Mouse (Mus musculus): Measurements from ENCODE around the gene Gm21719. TPM values are rescaled to one million over a fixed set of nuclear protein-coding genes. Genes with fewer than 3 reads are reported as not detected.
"Not testable (repeated sequence)": the region's sequence is repeated elsewhere in the genome, so short reads cannot be mapped to it uniquely, and the experiment has no call there.

Gene Gm21719
- polyA plus RNA-seq (2016; fragmentation: Nextera tagmentation; extraction: Ambion mirVana): not detected in 2 replicates

DNA sequence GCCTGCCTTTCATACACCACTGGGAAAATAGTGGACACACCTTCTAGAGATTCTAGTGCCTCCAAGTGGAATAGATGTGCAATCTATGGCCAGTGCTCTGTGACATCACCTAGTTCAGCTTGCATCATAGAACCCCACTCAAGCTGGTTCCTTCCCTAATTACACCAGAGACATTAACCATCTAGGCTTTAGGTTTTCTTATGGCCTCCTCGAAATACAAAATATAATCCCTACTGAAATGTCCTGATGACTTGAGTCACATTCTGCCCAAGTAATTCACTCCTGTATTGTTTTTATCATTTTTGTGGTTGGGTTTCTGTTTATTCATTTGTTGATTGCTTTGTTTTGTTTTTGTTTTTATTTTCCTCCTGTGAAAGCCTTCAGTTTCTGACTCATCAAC is at the start of gene Gm21719:
Gene Gm21719 (minus strand): TSS at position 101 of the 400 bp plus-strand sequence.
- not testable (repeated sequence) for H3K27me3 ChIP-seq (replicated peaks); H3K36me3 ChIP-seq
- 25% methylated on average over 1 of the region's 1 CpGs for WGBS (ENCODE audit: insufficient replicate concordance)

More for the DNA sequence above, at the start of gene Gm21719:
- H3K4me3 ChIP-seq; H3K9me3 ChIP-seq (replicated peaks); ATAC-seq; H3K4me1 ChIP-seq; H3K27ac ChIP-seq; H3K9ac ChIP-seq; H3K4me2 ChIP-seq: not testable (repeated sequence)

Other genes with a start within 250 kb of the Gm21719 start
- gene Gm28919, start 99.3 kb downstream of the Gm21719 start, polyA plus RNA-seq (2016; fragmentation: Nextera tagmentation; extraction: Ambion mirVana): not detected in 2 replicates
- gene Gm20830, start 235.4 kb upstream of the Gm21719 start, polyA plus RNA-seq (2016; fragmentation: Nextera tagmentation; extraction: Ambion mirVana): not detected in 2 replicates